Mouse (Mus musculus) bone marrow, adult 2 months (tissue): Measurements from ENCODE around the gene Rab12.

Source experiments
- CTCF ChIP-seq: fragments of 200-500 bp; IDR thresholded peaks from 2 replicates; pipeline ENCODE4 v1.5.1; 2011; ENCODE audit warnings: low read length, control low read depth; ENCODE audit not compliant: control insufficient read depth, insufficient read depth
- POLR2A ChIP-seq: fragments of 200-500 bp; IDR thresholded peaks from 2 replicates; pipeline ENCODE4 v1.6.1; 2011; ENCODE audit warnings: low read depth, mild to moderate bottlenecking, control low read depth, low read length, borderline replicate concordance; ENCODE audit not compliant: control insufficient read depth

GRCm38 (mm10) chr17:66563551-66563950 lies 44.0 kb upstream of the Rab12 start:
- no peak for TF ChIP-seq POLR2A
- no peak for TF ChIP-seq CTCF
